18 mouse cellular contexts compared by ENCODE assay signal in genomic region chr10:67384568-67384958, GRCm38 (mm10).
A peak's percentile ranks its signal among the peaks of the same experiment; 100 is the strongest.
DNase-seq lines count a peak whose midpoint lies in the region; ATAC-seq and TF ChIP-seq lines count a peak whose summit lies in the region.
"Had no signal": no experiment of that assay in that cellular context is flagged by ENCODE, and none has a peak within 500 bp of the region (broad histone marks: within the 10 kb centered on the region; RNA-seq: fewer than 3 reads in every experiment).

No protein-coding gene starts in this region.

- intact Hi-C loops in gastrocnemius, postnatal 14 days (cut with DNase I; ENCODE audit: low total_unique reads), result no loop called here

- H3K4me1 ChIP-seq in midbrain, embryonic 11.5 days (ENCODE audit: control insufficient read depth, insufficient read depth, low read length), result no peaks in the 10 kb centered on the region
- H3K4me1 ChIP-seq in midbrain, embryonic 10.5 days, result no peaks in the 10 kb centered on the region
- H3K4me1 ChIP-seq in kidney, adult 2 months (ENCODE audit: control insufficient read depth, insufficient read depth, low read length), result peaks cover 6% of the 10 kb centered on the region; the same call in 1 of the 2 replicates
- H3K4me1 ChIP-seq: embryonic facial prominence, embryonic 15.5 days; heart, embryonic 12.5 days; hindbrain, embryonic 15.5 days; limb, embryonic 13.5 days; liver, embryonic 15.5 days had no signal

- H3K4me2 ChIP-seq in midbrain, embryonic 11.5 days, result no peak overlapping the region
- H3K4me2 ChIP-seq: embryonic facial prominence, embryonic 15.5 days; heart, embryonic 12.5 days; hindbrain, embryonic 15.5 days; limb, embryonic 13.5 days; liver, embryonic 15.5 days had no signal

- no peak for TF ChIP-seq POLR2A in kidney, adult 2 months (IDR thresholded peaks at IDR 0.05; ENCODE audit: low read depth, low read length)

- ATAC-seq in midbrain, embryonic 11.5 days (ENCODE audit: low FRiP score), result no peak
- ATAC-seq: intestine, postnatal 0 days had no signal

- 74% methylated on average over 4 of the region's 4 CpGs for WGBS in midbrain, embryonic 11.5 days
- WGBS in midbrain, embryonic 10.5 days, result 86% methylated on average over 4 of the region's 4 CpGs
- WGBS in kidney, adult 2 months, result 36% methylated on average over 4 of the region's 4 CpGs

- H3K27ac ChIP-seq in midbrain, embryonic 11.5 days (ENCODE audit: low read depth, low read length), result no peak overlapping the region
- no peak overlapping the region for H3K27ac ChIP-seq in midbrain, embryonic 10.5 days (replicated peaks)
- H3K27ac ChIP-seq in kidney, adult 2 months (ENCODE audit: insufficient read depth, low read depth, low read length), result no peak overlapping the region
- H3K27ac ChIP-seq: embryonic facial prominence, embryonic 15.5 days; hindbrain, embryonic 15.5 days; limb, embryonic 13.5 days; liver, embryonic 15.5 days had no signal

- peak; percentile 60 for DNase-seq in midbrain, embryonic 11.5 days (ENCODE audit: low spot score, missing footprints)
- DNase-seq in midbrain, embryonic 10.5 days (ENCODE audit: low spot score), result no peak
- peak; percentile 76 for DNase-seq in kidney, adult 2 months
- peak; percentile 46 to 68 for DNase-seq in kidney, postnatal 25 days
- DNase-seq in gastrocnemius, postnatal 14 days, result no peak
- DNase-seq in left cerebral cortex, adult 11 months (ENCODE audit: low spot score), result no peak
- no peak for DNase-seq in frontal cortex, postnatal 36 days (ENCODE audit: low spot score in 2 of 2)
- DNase-seq: B cell, adult 2 months; embryo, embryonic 11 days; layer of hippocampus, adult 9-11 months; lung, postnatal 10 days; thymus, postnatal 36 days had no signal

- no peak overlapping the region for H3K4me3 ChIP-seq in midbrain, embryonic 11.5 days (ENCODE audit: low read depth, low read length)
- no peak overlapping the region for H3K4me3 ChIP-seq in midbrain, embryonic 10.5 days
- H3K4me3 ChIP-seq in kidney, adult 2 months (ENCODE audit: insufficient read depth, low read depth, low read length), result no peak overlapping the region
- H3K4me3 ChIP-seq: embryonic facial prominence, embryonic 15.5 days; heart, embryonic 12.5 days; hindbrain, embryonic 15.5 days; limb, embryonic 13.5 days; liver, embryonic 15.5 days had no signal

- no peak overlapping the region for H3K9ac ChIP-seq in midbrain, embryonic 11.5 days (ENCODE audit: low read length)
- H3K9ac ChIP-seq: embryonic facial prominence, embryonic 15.5 days; heart, embryonic 12.5 days; hindbrain, embryonic 15.5 days; limb, embryonic 13.5 days; liver, embryonic 15.5 days had no signal

- H3K36me3 ChIP-seq in midbrain, embryonic 11.5 days (ENCODE audit: control insufficient read depth, insufficient read depth, low read length), result no peaks in the 10 kb centered on the region
- no peaks in the 10 kb centered on the region for H3K36me3 ChIP-seq in midbrain, embryonic 10.5 days
- no peaks in the 10 kb centered on the region for H3K36me3 ChIP-seq in kidney, adult 2 months (ENCODE audit: control insufficient read depth, insufficient read depth, low read length)
- H3K36me3 ChIP-seq: embryonic facial prominence, embryonic 15.5 days; heart, embryonic 12.5 days; hindbrain, embryonic 15.5 days; limb, embryonic 13.5 days; liver, embryonic 15.5 days had no signal

- TF ChIP-seq CTCF in kidney, adult 2 months (conservative IDR thresholded peaks at IDR 0.05; ENCODE audit: insufficient read depth, insufficient read length, low read depth, low read length), result no peak

- H3K27me3 ChIP-seq in midbrain, embryonic 11.5 days (ENCODE audit: control insufficient read depth, insufficient read depth, low read length), result no peaks in the 10 kb centered on the region
- H3K27me3 ChIP-seq in midbrain, embryonic 10.5 days (ENCODE audit: low read depth, poor library complexity, severe bottlenecking), result no peaks in the 10 kb centered on the region
- no peaks in the 10 kb centered on the region for H3K27me3 ChIP-seq in kidney, adult 2 months (replicated peaks; ENCODE audit: control insufficient read depth, insufficient read depth, low read length)
- H3K27me3 ChIP-seq: embryonic facial prominence, embryonic 15.5 days; heart, embryonic 12.5 days; hindbrain, embryonic 15.5 days; liver, embryonic 15.5 days had no signal

- H3K9me3 ChIP-seq in midbrain, embryonic 11.5 days (ENCODE audit: control insufficient read depth, low read length), result no peaks in the 10 kb centered on the region
- no peaks in the 10 kb centered on the region for H3K9me3 ChIP-seq in midbrain, embryonic 10.5 days (replicated peaks)
- H3K9me3 ChIP-seq: embryonic facial prominence, embryonic 15.5 days; heart, embryonic 12.5 days; hindbrain, embryonic 15.5 days; limb, embryonic 13.5 days; liver, embryonic 15.5 days had no signal

Comparison
In these comparisons a context has a peak if more than half of its experiments do, and no peak if none do; other contexts are left out.
1. DNase-seq: peak in midbrain, embryonic 11.5 days (single experiment), kidney, adult 2 months (single experiment) and kidney, postnatal 25 days (2 of 2); none in midbrain, embryonic 10.5 days (single experiment), gastrocnemius, postnatal 14 days (single experiment), left cerebral cortex, adult 11 months (single experiment) and frontal cortex, postnatal 36 days (0 of 2).